Mouse (Mus musculus) megakaryocyte, adult 5-6 weeks (primary cell): ENCODE data around the gene Pnpla2. TPM values are rescaled to one million over a fixed set of nuclear protein-coding genes. Genes with fewer than 3 reads are reported as not detected.
A peak's percentile ranks its signal among the peaks of the same experiment; 100 is the strongest.
"Not testable (repeated sequence)": the region's sequence is repeated elsewhere in the genome, so short reads cannot be mapped to it uniquely, and the experiment has no call there.

ENCODE experiments used
- ATAC-seq: 2 replicates; pipeline ENCODE4 v1.8.0; 2016; ENCODE audit warnings: mild to moderate bottlenecking, inconsistent platforms; ENCODE audit not compliant: poor library complexity, severe bottlenecking
- total RNA-seq, 2 experiments: library from RNA; stranded (forward) in 1 of 2; stranded (reverse) in 1 of 2; fragments of 153-499, 151-499 nt in 1 of 2; fragments of 221-1000, 200-1000 nt in 1 of 2; gene quantifications; 2 replicates each; pipeline versions ENCODE4 v1.2.3 to v1.2.4; 2015 to 2017

Gene Pnpla2
- 31.2 and 34.5 TPM in 2 replicates for total RNA-seq (2015)
- total RNA-seq (2017): 9.1 and 12.3 TPM in 2 replicates

DNA sequence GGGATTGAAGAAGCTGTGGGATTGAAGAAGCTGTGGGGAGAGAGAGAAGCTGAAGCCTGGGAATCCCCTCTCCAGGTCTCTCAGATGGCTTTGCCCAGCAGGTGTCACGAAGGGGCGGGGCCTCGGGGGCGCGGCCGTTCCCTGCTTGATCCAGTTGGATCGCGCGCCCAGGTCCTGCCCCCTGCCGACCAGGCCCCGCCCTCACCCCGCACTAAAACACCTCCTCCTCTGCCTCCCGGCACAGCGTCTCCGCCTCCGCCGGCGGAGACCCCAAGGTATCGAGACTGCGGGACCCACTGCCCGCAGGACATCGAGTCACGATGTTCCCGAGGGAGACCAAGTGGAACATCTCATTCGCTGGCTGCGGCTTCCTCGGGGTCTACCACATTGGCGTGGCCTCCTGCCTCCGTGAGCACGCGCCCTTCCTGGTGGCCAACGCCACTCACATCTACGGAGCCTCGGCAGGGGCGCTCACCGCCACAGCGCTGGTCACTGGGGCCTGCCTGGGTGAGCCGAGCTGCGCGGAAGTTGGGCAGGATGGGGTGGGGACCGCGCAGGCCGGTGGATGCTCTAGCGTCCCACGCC lies at the start of gene Pnpla2:
TSS of gene Pnpla2 (plus strand) at position 232 of the 585 bp plus-strand sequence.
- peak; percentile 82 for ATAC-seq

DNA sequence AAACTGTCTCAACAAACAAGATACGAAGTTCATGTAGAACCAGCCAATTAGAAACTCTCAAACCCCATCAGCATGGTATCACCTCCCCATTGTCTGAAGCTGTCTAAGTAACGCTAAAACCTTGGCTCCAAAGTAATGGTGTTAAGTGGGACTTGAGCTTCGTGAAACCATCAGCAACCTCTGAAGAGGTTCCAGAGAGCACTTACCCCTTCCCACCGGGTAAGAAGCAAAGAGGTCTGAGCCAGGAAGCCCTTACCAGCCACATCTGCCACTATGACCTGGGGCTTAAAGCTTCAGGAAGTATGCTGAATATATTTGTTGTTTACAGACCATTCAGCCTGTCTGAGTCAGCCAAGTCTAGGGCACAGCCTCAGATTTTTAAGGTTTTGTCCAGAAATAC lies 49.5 kb upstream of the Pnpla2 start:
- no peak for ATAC-seq

DNA sequence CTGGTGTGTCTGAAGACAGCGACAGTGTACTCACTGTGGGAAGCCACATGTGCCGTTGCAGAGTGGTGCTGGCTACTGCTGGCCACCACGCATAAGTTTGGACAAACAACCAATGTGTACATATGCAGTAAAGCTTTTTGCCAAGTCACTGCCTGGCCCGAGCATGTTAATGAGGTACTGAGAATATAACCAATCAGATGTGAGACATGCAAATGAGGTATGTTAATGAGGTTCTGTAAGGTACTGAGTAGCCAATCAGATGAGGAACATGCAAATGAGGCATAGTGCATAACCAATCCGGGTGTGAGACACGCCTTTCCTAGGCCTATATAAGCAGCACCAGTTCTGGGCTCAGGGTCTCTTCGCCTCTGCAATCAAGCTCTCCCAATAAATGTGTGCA lies 47.3 kb upstream of the Pnpla2 start:
- not testable (repeated sequence) for ATAC-seq

DNA sequence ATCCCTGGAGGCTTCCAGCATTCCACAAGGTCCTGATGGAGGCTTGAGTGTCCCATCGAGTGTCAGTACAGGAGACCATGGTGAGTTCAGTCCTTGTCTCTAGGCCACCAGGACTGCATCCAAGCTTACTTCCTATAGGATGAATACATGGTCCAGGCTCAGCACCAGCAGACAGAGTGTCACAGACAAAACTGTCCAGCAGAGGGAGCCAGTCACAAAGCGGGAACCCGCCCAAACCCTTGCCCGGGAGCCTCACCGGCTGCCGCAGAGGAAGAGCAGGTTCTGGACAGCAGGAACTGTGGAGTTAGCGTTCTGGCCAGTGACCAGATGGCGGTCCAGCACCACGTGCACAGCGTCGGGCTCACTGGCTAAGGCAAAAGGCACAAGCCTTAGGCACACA lies 46.2 kb upstream of the Pnpla2 start:
- peak; percentile 91 for ATAC-seq

DNA sequence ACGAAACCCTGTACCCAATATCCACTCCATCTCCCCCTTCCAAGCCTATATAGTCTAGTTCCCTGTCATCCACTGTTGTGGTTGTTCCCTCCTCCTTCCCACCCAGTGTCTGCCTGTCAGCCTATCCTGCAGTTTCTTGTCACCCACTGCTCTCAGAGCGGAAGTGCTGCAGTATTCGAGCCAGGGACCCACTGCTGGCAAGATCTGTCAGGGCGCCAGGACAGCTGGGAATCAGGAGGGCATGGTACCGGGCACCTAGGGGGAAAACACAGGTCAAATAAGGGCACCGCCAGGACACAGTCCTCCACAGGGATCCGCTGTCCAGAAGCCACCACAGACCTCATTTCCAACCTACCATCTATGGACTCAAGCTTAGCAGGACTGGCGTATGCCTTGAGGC lies 44.4 kb upstream of the Pnpla2 start:
- ATAC-seq: no peak

DNA sequence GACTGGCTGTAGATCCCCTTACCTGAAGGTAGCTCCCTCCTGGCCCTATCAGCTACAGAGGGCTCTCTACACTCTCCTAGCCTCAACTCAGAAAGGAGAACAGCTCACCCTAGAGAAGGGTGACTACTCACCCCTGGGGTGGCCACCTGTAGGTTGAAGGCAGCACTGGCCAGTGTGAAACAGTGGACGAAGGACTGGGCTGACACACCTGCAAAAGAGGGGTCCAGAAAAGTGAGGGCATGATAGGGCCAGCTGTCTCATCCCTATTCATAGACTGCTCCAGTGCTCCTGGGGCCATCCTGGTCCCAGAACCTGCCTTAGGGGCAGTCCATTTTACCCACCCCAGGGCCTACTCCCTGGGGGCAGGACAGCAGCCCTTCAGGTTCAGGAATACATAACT lies 43.3 kb upstream of the Pnpla2 start:
- ATAC-seq: no peak

DNA sequence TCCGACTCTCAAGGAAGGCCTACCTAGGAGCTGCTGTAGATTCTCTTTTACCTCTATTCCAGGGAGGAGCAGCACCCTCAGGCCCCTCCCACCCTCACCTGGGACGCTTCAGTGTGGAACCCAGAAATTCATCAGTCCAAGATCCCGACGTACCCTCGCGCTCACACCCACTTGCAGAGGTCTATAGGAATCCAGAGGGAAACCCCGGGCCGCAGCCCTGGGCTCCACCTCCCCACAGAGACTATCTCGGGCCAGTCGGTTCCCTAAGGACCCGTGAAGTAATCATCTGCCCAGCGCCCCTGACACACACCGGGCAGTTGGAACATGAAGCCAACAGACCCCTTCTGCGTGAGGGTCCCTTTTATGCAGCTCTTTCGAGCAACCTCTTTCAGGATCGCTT lies 41.7 kb upstream of the Pnpla2 start:
- ATAC-seq: no peak

DNA sequence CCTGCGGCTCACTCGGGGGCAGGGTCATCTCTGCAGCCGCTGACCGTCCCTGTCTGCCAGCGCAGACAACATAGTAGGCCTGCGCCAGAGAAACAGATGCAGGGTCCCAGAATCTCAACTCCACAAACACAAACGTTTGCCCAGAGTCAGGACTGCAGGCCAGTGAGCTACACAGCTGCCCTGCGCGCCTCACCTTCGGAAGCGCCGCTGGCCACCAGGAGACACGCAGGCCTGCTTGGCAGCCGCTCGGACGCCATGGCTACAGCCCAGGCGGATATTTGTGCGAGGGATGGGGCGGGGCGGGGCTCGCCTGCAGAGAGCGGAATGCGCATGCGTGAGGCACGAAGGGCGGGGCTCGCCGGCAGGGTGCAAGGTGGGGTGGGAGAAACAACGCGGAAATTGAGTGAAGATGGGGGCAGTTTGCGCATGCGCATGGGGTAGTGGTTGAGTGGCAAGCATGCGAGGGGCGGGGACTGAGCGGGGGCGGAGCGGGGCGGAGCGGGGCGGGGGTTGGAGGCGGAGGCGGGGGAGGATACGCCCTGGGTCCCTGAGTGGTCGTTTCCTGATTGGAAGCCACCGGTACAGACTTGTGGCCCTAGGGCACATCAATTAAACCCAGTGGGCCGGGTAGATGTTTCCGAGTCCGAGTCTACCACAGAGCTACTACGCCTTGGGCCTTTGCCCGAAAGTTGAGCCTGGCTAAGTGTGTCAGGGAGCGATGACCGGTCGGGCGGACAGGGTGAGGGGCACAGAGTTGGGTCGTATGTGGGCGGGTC lies 41.0 kb upstream of the Pnpla2 start, which contains the start of gene Gatd1:
TSS of gene Gatd1 (minus strand) at position 328 of the 776 bp plus-strand sequence.
- ATAC-seq: peak; percentile 86

DNA sequence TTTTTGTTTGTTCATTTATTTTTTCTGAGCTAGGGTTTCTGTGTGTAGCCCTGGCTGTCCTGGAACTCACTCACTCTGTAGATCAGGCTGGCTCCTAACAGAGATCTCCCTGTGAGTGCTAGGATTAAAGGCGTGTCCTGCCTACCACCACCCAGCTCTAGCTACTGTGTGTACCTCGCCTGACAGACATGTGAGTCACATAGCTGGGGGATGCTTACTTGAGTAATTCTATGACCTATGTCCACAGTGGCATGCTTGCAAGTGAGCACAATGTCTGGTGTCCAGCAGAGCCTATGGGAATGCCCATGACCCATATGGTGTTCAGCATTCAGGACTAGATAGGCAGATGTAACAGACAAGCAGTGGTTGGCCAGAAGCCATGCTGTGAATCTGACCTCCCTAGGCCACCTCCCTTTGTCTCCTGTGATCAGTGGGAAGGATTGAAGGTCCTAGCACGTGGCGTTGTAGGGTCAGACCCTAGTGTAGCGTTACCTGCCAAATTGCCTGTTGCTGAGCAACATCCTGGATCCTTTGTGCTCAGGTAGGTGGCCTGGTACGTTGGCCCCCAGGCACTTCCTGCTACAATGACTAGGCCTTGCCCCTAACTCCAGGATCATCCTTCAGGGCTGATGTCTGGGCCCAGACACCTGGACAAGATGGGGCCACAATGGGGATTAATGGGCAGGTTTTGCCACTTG lies 38.7 kb upstream of the Pnpla2 start:
- ATAC-seq: no peak

DNA sequence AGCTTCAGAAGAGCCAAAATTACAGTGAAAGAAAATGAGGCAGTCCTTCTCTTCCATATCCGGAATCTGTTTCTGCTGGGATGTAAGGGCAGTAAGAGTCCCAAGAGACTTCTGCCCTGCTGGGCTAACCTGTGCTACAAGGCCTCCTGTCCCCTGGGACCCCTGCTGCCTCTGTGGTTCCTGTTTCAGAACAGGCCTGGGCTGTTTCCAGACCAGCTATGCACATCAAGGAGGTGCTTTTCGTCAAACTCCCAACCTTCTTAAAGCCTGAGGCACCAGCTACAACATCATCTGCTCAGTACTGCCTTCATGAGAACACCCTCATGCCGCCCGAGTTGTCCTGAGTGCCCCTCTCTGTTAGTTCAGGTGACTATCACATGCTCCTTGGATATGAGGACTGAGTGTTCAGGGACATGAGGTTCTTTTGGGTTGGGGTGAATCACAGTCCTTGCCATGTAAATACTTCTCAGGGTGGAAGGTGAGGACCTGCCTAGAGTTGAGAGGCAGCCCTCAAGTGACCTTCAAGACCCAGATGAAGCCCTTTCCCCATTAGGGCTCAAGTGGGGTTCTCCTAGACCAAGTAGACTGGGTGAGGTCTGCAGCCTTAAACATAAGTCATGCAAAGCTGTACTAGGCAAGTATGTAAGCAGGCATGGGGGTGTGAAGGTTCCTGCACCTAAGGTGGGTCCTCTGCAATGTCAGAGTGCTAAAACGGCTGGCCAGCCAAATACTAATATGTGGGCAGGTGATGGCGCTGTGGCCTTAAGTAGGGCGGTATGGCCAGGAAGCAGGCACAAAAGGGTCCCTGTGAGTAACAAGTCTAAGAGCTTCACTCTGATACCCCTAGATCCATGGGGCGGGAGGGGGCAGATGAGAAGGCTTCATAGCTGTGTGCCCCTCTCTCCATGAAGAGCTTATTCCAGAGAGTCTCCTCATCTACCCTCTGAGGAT lies 37.0 kb upstream of the Pnpla2 start:
- no peak for ATAC-seq

DNA sequence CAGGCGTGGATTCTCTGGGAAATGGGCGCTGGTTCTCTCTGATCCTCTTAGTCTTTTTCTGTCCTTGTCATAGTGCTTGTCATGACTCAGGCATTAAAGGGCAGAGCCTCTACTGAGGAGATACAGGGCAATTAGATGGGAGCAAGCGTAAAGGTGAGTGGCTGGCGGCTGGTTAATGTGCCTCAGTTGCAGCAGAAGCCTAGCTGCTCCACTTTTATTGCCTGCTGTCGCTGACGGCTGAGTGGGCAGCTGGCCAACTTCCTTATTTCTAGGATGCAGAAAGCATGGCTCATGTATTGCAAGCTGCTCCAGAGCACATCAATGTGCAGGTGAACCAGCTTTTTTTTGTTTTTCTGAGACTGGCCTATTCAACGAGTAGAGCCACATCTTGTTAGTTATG lies 36.0 kb upstream of the Pnpla2 start:
- ATAC-seq: 0 out of 2 replicates have a peak, but pooled peaks have one; percentile 36

DNA sequence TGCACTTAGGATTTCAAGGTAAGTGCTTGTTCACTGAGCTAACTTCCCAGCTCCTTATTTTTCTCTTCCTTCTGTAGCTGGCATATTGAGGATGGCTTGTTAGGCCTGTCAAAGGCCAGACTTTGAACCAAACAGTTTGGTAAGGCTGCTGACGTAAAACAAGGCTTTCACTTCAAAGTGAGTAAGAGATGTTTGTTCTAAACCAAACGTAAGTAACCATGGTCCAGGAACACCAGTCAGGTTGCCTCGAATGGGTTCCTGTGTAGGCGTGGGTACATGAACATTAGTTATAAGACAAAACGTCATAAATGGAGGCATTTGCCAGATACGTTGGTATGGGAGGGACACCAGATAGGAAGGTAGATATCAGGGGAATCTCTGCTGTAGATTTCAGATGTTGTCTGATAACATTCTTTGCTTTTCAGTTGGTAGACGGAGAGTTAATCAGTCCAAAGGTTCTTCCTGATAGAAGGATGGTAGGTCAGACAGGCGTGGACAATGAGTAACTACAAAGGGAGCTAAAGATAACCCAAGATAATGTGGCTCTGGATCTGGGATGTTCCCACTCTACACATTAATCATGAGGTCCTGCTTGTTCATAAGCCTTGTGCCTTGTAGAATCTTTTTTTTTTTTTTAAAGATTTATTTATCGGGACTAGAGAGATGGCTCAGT lies 34.8 kb upstream of the Pnpla2 start:
- ATAC-seq: no peak

DNA sequence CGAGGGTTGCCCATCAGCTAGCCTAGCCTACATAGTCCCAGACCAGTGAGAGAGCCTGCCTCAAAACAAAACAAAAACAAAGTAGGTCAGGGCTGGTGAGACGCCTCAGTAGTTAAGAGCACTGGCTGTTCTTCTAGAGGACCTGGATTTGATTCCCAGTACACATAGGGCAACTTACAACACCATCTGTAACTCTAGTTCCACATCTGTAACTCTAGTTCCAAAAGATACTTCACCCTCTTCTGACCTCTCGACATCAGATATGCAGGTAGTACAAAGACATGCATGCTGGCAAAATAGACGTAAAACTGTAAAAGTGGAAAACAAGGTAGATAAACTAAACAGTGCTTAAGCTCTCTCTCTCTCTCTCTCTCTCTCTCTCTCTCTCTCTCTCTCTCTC lies 31.2 kb upstream of the Pnpla2 start:
- no peak for ATAC-seq

DNA sequence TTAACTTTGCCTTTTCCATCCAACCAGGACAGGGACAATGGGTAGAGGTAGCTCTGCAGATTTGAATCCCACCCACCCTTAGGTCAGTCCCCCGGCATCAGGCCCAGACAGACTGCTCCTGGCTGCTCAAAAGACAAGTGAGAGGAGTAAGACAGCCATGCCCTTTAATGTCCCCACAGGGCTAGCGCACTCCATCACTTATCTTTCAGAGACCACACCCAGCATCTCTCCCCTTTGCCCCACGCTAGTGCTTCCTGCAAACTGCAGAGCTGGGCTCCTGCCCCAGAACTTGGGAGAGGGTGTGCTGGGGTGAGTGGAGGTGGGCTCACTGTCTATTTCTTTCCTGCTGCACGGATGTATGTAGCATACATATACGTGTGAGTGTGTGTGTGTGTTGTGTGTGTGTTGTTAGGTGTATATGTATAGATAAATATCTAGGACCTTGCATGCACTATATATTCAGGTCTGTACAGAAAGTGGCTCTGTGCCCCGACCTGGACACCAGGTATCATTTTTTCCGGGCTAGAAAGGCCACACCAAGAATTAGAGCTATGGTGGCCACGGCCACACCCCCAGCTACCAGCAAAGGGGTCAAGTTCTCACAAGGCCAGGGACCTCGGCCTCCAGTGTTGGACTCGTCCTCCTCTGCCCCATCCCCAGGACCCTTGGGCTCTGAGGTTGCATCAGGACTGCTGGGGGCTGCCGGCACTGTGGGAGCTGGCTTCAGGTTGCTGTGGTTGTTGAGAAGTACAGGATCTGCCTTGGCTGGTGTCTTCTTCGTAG lies 27.9 kb upstream of the Pnpla2 start:
- ATAC-seq: no peak

DNA sequence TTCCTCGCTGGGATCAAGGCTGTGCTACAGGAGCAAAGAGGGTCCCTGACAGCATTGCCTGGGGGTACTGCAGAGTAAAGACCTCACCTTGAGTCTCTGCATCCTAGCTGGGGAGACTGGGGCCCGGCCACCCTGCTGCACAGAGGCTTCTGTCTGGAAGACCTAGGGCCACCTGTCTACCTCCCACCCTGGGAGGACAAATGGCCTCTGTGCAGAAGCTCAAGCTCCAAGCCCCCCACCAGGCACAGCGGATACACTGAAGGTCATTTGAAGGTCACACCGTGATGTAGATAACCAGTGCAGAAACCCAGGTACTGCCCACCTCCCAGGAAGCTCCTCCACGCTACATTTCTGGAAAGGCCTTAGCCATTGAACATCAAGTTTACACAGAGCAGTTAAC lies 26.3 kb upstream of the Pnpla2 start:
- no peak for ATAC-seq

DNA sequence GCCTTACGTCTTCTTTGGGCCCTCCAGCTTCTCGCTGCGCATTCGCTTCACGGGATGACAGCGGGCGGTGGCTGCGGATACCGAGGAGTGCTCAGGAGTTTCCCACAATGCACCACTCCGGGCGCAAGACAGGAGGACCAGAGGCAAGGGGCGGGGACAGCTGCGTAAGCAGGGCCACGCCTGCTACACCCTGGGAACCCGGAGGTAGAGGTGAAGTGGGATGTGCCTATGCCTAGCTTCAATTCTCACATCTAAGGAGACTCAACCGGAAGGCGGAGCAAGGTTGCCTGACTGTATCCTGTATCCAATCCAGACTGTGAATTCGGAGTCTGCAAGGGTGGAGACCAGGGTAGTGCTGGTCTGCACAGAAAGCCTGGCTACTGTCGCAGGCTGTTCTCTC lies 25.7 kb upstream of the Pnpla2 start, which contains the start of gene Cend1:
TSS of gene Cend1 (minus strand) at position 182 of the 400 bp plus-strand sequence.
- ATAC-seq: no peak

DNA sequence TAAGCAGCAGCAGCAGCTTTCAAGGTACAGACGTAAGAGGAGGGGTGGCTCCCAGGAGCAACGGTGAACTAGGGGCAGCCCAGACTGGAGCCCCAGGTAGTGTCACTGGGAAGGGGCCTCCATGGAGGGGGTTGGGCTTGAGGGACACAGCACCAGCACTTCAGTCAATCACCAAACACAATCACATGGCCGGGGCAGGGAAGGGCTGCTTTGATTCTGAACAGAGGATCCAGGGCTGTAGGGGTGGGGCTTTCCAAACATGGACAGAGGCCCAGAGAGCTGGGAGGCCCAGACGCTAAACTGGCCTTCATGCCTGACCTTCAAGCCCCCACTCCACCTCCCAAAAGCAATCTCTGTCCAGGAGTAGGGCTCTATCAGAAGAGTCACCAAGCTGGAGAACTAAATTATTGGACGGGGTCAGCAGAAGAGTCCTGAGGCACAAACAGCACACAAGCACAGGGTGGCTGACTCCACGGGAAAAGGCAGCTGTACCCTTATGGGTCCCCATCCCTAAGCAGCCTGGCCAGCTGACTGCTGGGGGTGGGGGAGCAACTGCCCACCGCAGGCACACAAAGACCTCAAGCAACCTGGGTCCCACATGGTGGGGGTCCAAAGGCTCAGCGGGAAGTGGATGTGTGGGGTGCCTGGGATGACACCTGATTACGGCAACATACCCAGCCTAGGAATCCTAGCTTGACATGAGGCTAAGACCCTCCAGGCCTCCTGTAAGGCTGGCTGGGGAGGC lies 25.0 kb upstream of the Pnpla2 start:
- no peak for ATAC-seq

DNA sequence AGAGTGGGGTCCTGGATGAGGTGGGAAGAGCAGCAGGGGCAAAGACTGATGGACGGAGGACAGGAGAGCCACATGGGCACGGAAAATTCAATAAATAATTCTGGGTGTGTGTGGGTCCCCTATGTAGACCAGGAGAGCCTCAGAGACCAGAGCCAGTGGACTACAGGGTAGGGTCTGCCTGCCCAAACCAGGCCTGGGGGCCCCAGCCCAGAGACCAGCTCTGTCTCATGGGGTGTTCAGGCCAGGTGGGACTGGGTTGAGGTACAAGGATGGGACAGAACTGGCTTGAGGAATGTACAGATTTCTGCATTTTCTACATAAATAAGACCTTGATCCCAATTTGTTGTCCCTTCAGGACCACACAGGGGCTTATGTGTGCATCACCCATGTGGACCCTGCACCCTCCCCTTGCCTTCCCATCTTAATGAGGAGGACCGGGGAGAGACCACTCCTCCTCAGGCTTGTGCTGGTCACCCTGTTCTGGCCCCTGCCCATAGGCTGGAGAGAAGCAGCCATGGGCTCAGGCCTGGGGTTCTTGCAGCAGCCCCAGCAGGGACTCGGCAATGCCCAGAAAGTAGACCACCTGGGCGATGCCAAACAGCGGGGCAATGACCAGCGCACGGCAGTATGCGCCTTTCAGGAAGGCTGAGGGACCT lies 24.3 kb upstream of the Pnpla2 start:
- no peak for ATAC-seq
